Comparison of ENCODE assay signal across 8 mouse cellular contexts in the genomic region with DNA sequence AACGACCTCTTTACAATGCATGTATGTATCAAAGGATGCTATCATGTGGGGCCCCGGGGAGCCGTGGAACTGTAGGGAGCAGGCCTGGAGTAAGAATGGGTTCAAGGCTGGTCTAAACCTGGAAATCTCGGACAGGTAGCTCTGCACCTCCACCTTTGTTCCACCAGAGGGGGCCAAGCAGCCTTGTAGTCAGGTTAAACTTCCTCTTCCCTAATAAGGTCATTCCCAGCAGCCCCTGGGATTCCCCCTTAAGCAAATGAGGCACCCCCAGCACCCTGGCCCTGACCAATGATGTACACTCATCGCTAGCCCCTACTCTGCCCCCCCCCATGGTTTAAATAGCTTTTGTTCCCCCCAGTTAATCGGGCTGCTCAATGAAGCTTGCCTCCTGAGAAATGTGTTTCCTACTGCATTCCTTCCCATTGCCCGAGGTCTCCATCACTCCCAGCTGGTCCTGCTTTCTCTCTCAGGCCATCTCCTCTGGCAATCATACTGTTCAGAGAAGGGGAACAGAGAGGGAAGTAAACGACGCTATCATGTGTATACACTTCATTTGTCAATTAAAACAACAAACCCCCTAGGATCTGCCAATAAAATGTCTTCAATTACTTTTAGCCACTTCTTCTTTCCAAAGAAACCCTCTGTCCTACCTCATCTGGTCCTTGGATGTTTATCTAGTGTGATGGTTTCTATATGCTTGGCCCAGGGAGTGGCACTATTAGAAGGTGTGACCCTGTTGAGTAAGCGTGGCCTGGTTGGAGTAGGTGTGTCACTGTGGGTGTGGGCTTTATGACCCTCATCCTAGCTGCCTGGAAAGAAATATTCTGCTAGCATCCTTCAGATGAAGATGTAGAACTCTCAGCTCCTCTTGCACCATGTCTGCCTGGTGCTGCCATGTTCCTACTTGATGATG. TPM values are rescaled to one million over a fixed set of nuclear protein-coding genes. Genes with fewer than 3 reads are reported as not detected.
DNase-seq lines count a peak whose midpoint lies in the region; ATAC-seq and TF ChIP-seq lines count a peak whose summit lies in the region.

No protein-coding gene starts in this region.

- H3K4me2 ChIP-seq in forebrain, embryonic 16.5 days (ENCODE audit: low read length): no peak overlapping the region
- H3K4me2 ChIP-seq in midbrain, embryonic 12.5 days (replicated peaks): no peak overlapping the region

- WGBS in forebrain, embryonic 16.5 days: 52% methylated on average over 10 of the region's 10 CpGs
- 56% methylated on average over 10 of the region's 10 CpGs for WGBS in midbrain, embryonic 12.5 days

- H3K4me3 ChIP-seq in forebrain, embryonic 16.5 days (replicated peaks; ENCODE audit: low read length): no peak overlapping the region
- H3K4me3 ChIP-seq in midbrain, embryonic 12.5 days: no peak overlapping the region

- DNase-seq in spleen, postnatal 36 days (ENCODE audit: low spot score in 2 of 2): peak; percentile 9 to 15
- DNase-seq in spleen, postnatal 4 days (ENCODE audit: low spot score in 2 of 2): no peak
- DNase-seq in brain, embryonic 14.5 days (ENCODE audit: low read depth): peak; percentile 56
- peak; percentile 32 for DNase-seq in kidney, postnatal 14 days
- no peak for DNase-seq in gastrocnemius, adult 18-20 months (ENCODE audit: low spot score)
- no peak for DNase-seq in ovary, adult 18-20 months (ENCODE audit: low spot score)

- H3K36me3 ChIP-seq in forebrain, embryonic 16.5 days (ENCODE audit: control insufficient read depth, insufficient read depth): no peaks in the 10 kb centered on the region
- H3K36me3 ChIP-seq in midbrain, embryonic 12.5 days: no peaks in the 10 kb centered on the region

- peak; percentile 69 for TF ChIP-seq CTCF in brain, embryonic 14.5 days (IDR thresholded peaks at IDR 0.05; ENCODE audit: borderline replicate concordance, extremely low read depth, insufficient read depth, insufficient read length)

- H3K27me3 ChIP-seq in forebrain, embryonic 16.5 days (replicated peaks; ENCODE audit: control insufficient read depth, insufficient read depth, low read length): no peaks in the 10 kb centered on the region
- no peaks in the 10 kb centered on the region for H3K27me3 ChIP-seq in midbrain, embryonic 12.5 days

- H3K4me1 ChIP-seq in forebrain, embryonic 16.5 days (replicated peaks; ENCODE audit: control insufficient read depth, insufficient read depth, low read length): no peaks in the 10 kb centered on the region
- no peaks in the 10 kb centered on the region for H3K4me1 ChIP-seq in midbrain, embryonic 12.5 days

- H3K9ac ChIP-seq in forebrain, embryonic 16.5 days (replicated peaks; ENCODE audit: low read depth, low read length): no peak overlapping the region
- H3K9ac ChIP-seq in midbrain, embryonic 12.5 days (replicated peaks): no peak overlapping the region

- no peak for TF ChIP-seq POLR2A in brain, embryonic 14.5 days (IDR thresholded peaks at IDR 0.05; ENCODE audit: borderline replicate concordance, extremely low read depth, insufficient read depth, insufficient read length, poor library complexity, severe bottlenecking)

- H3K27ac ChIP-seq in forebrain, embryonic 16.5 days (ENCODE audit: low read length): no peak overlapping the region
- no peak overlapping the region for H3K27ac ChIP-seq in midbrain, embryonic 12.5 days (replicated peaks)

- ATAC-seq in forebrain, embryonic 16.5 days: peak; percentile 28; the same call in 1 of the 2 replicates
- peak; percentile 44; the same call in 1 of the 2 replicates for ATAC-seq in midbrain, embryonic 12.5 days (ENCODE audit: low FRiP score, low read depth)

- no peaks in the 10 kb centered on the region for H3K9me3 ChIP-seq in forebrain, embryonic 16.5 days (ENCODE audit: control insufficient read depth, low read length)
- H3K9me3 ChIP-seq in midbrain, embryonic 12.5 days: no peaks in the 10 kb centered on the region

RNA-seq across cellular contexts. Expression of a gene that starts 11.4 kb away (rescaled TPM):
- 16.0 and 19.6 TPM in 2 replicates for polyA plus RNA-seq in brain, embryonic 14.5 days (2012; rRNA removed)
- 8.3 and 9.1 TPM in 2 replicates for polyA plus RNA-seq in forebrain, embryonic 16.5 days (2015; fragmentation: Nextera tagmentation; extraction: Ambion mirVana)
- polyA plus RNA-seq in midbrain, embryonic 12.5 days (2016; fragmentation: Nextera tagmentation; extraction: Ambion mirVana): 5.8 and 6.1 TPM in 2 replicates
- under 1 TPM in 1 of 2 experiments, not detected in 1; 0.05 TPM for total RNA-seq in gastrocnemius, adult 18-20 months (2021)

RNA-seq across cellular contexts. Expression of a gene that starts 40.3 kb away (rescaled TPM):
- 45.4 and 59.9 TPM in 2 replicates for polyA plus RNA-seq in brain, embryonic 14.5 days (2012; rRNA removed)
- polyA plus RNA-seq in forebrain, embryonic 16.5 days (2015; fragmentation: Nextera tagmentation; extraction: Ambion mirVana): 37.6 and 41.8 TPM in 2 replicates
- polyA plus RNA-seq in midbrain, embryonic 12.5 days (2016; fragmentation: Nextera tagmentation; extraction: Ambion mirVana): 54.6 and 55.0 TPM in 2 replicates
- 100 to 1,000 TPM; 316 to 427 TPM for total RNA-seq in gastrocnemius, adult 18-20 months (2021)

Comparison
In these comparisons a context has a peak if more than half of its experiments do, and no peak if none do; other contexts are left out.
1. DNase-seq: peak in spleen, postnatal 36 days (2 of 2), brain, embryonic 14.5 days (single experiment) and kidney, postnatal 14 days (single experiment); none in spleen, postnatal 4 days (0 of 2), gastrocnemius, adult 18-20 months (single experiment) and ovary, adult 18-20 months (single experiment).